In the genomic region with DNA sequence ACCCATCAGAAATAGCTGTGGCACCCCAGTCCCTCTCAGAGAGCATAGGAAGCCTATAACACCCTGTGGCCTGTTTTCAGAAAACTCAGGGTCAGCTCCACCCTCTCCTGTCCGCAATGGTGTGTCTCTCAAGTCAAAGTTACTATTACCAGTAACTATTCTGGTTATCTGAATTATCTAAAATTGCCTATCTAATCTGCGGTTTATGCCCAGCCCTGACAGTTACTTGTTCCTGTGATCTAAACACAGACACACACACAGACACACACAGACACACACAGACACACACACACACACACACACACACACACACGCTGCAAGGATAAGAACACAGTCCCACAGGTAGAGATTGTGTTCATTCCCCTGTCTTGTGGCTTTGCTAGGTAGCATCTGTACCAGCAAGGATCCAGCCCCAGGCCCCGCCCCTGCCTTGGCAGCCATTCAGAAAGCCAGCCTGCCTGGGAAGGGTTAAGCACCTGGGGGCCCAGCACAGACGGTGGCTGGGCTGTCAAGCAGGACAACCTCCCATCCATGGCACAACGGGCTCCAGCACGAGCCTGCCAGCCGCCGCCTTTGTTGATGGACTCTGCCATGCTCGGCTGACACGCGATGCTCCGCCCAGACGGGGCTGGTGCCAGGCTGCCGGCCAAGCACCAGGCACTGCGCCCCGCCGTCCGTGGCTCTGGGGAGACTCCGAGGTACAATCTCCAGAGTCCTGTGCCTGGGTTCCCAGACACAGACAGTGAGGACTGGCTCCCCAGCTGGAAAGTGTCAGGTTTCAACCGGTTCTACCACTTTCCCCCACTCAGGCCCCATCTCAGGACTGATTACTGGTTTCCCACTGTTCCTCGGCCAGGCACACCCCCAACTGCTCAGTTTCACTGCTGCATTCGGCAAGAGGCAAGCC, we compare ENCODE assay signal across 8 mouse cellular contexts. TPM values are rescaled to one million over a fixed set of nuclear protein-coding genes. Genes with fewer than 3 reads are reported as not detected.
DNase-seq lines count a peak whose midpoint lies in the region; ATAC-seq and TF ChIP-seq lines count a peak whose summit lies in the region.

No protein-coding gene starts in this region.

- no peaks in the 10 kb centered on the region for H3K9me3 ChIP-seq in hindbrain, postnatal 0 days (ENCODE audit: low read length)
- H3K9me3 ChIP-seq in megakaryocyte, embryonic 14.5 days, result no peaks in the 10 kb centered on the region

- peak; percentile 83 for ATAC-seq in hindbrain, postnatal 0 days

- peak overlapping the region; percentile 25 for H3K4me3 ChIP-seq in hindbrain, postnatal 0 days (ENCODE audit: low read length)
- H3K4me3 ChIP-seq in megakaryocyte, embryonic 14.5 days (replicated peaks), result peak overlapping the region; percentile 89

- 13% methylated on average over 23 of the region's 23 CpGs for WGBS in hindbrain, postnatal 0 days

- peak overlapping the region; percentile 64 for H3K27ac ChIP-seq in hindbrain, postnatal 0 days

- peaks cover 4% of the 10 kb centered on the region; the same call in 1 of the 2 replicates for H3K27me3 ChIP-seq in hindbrain, postnatal 0 days (ENCODE audit: insufficient read depth, low read length)
- peaks cover 31% of the 10 kb centered on the region for H3K27me3 ChIP-seq in megakaryocyte, embryonic 14.5 days (replicated peaks)

- peak; percentile 98 for DNase-seq in heart, adult 11 months
- DNase-seq in heart, adult 8-10 months (ENCODE audit: low spot score), result no peak
- peak; percentile 66 to 90 for DNase-seq in cerebellum, postnatal 4 days (ENCODE audit: low spot score in 2 of 2)
- DNase-seq in gastrocnemius, adult 8-10 months (ENCODE audit: low spot score in 2 of 2), result peak; percentile 62 to 64
- peak; percentile 89 for DNase-seq in hindbrain, postnatal 0 days (ENCODE audit: low spot score)
- DNase-seq in left cerebral cortex, postnatal 14 days (ENCODE audit: low spot score in 2 of 2), result peak; percentile 66 to 72
- DNase-seq in right cerebral cortex, postnatal 4 days, result peak; percentile 69

- no peak for TF ChIP-seq CTCF in hindbrain, postnatal 0 days (IDR thresholded peaks at IDR 0.05; ENCODE audit: low read depth)

- H3K36me3 ChIP-seq in hindbrain, postnatal 0 days (ENCODE audit: insufficient read depth, low read length), result no peaks in the 10 kb centered on the region
- peaks cover 6% of the 10 kb centered on the region for H3K36me3 ChIP-seq in megakaryocyte, embryonic 14.5 days (replicated peaks; ENCODE audit: low read length)

- intact Hi-C loops in left cerebral cortex, postnatal 14 days (cut with DNase I), result no loop called here

- peak overlapping the region; percentile 56 for H3K4me2 ChIP-seq in hindbrain, postnatal 0 days (ENCODE audit: low read depth, low read length)

- peak overlapping the region; percentile 41; the same call in 1 of the 2 replicates for H3K9ac ChIP-seq in hindbrain, postnatal 0 days (replicated peaks; ENCODE audit: low read length)

- peaks cover 41% of the 10 kb centered on the region for H3K4me1 ChIP-seq in hindbrain, postnatal 0 days (ENCODE audit: insufficient read depth, low read length)
- H3K4me1 ChIP-seq in megakaryocyte, embryonic 14.5 days, result peaks cover 91% of the 10 kb centered on the region

RNA-seq across cellular contexts. Expression of gene Bmf, which starts 5.3 kb away (rescaled TPM):
- total RNA-seq in heart, adult 8-10 months (2022), result 1 to 10 TPM; 2.8 to 9.8 (median 7.7) TPM
- 1 to 10 TPM; 1.6 to 4.7 (median 1.9) TPM for total RNA-seq in gastrocnemius, adult 8-10 months (2022)
- 10.4 and 10.6 TPM in 2 replicates for total RNA-seq in hindbrain, postnatal 0 days (2014; rRNA removed)
- 1.3 and 1.4 TPM in 2 replicates for polyA plus RNA-seq in hindbrain, postnatal 0 days (2015; fragmentation: Nextera tagmentation; extraction: Ambion mirVana)
- 1 to 10 TPM; 3.8 to 4.4 TPM for total RNA-seq in left cerebral cortex, postnatal 14 days (2021)
- polyA plus RNA-seq in megakaryocyte, embryonic 14.5 days (2012; ENCODE audit: insufficient read depth, low replicate concordance), result 6.3 and 11.4 TPM in 2 replicates

RNA-seq across cellular contexts. Expression of gene Bub1b, which starts 53.9 kb away (rescaled TPM):
- under 1 TPM; 0.56 to 0.94 (median 0.60) TPM for total RNA-seq in heart, adult 8-10 months (2022)
- total RNA-seq in gastrocnemius, adult 8-10 months (2022), result under 1 TPM in 2 of 4 experiments, not detected in 2; 0.13 to 0.38 TPM
- 15.1 and 16.3 TPM in 2 replicates for total RNA-seq in hindbrain, postnatal 0 days (2014; rRNA removed)
- 11.5 and 13.0 TPM in 2 replicates for polyA plus RNA-seq in hindbrain, postnatal 0 days (2015; fragmentation: Nextera tagmentation; extraction: Ambion mirVana)
- 1 to 10 TPM; 1.5 to 1.9 TPM for total RNA-seq in left cerebral cortex, postnatal 14 days (2021)
- 1.9 and 5.4 TPM in 2 replicates for polyA plus RNA-seq in megakaryocyte, embryonic 14.5 days (2012; ENCODE audit: insufficient read depth, low replicate concordance)
